Mouse (Mus musculus) forebrain, postnatal 0 days (tissue): ENCODE data around the gene Sspo. TPM values are rescaled to one million over a fixed set of nuclear protein-coding genes. Genes with fewer than 3 reads are reported as not detected.

Experiments
- ATAC-seq: fragments of 200-750 bp; cut with Nextera tagmentation; 2 replicates; pipeline ENCODE4 v1.8.0; 2017; ENCODE audit warnings: mild to moderate bottlenecking, moderate library complexity
- DNase-seq: peaks from one replicate; pipeline ENCODE4 v3.0.0-alpha.2; 2015
- H3K27ac ChIP-seq: fragments of 300-500 bp; sonication (generic); 2 replicates; pipeline ENCODE4 v1.5.1; 2014; ENCODE audit warnings: low read depth, mild to moderate bottlenecking, antibody characterized with exemption, low read length, moderate library complexity, mixed read lengths
- H3K27me3 ChIP-seq: fragments of 300-500 bp; sonication (generic); 2 replicates; pipeline ENCODE4 v1.6.1; 2014; ENCODE audit warnings: mild to moderate bottlenecking, low read length, mixed read lengths; ENCODE audit not compliant: insufficient read depth
- H3K36me3 ChIP-seq: fragments of 300-500 bp; sonication (generic); 2 replicates; pipeline ENCODE4 v1.6.1; 2014; ENCODE audit warnings: mild to moderate bottlenecking, moderate library complexity; ENCODE audit not compliant: insufficient read depth
- H3K4me1 ChIP-seq: fragments of 300-500 bp; sonication (generic); 2 replicates; pipeline ENCODE4 v1.6.1; 2014; ENCODE audit warnings: antibody characterized with exemption; ENCODE audit not compliant: insufficient read depth
- H3K4me2 ChIP-seq: fragments of 300-500 bp; sonication (generic); 2 replicates; pipeline ENCODE4 v1.6.1; 2014; ENCODE audit warnings: low read depth, mild to moderate bottlenecking, moderate library complexity
- H3K4me3 ChIP-seq: fragments of 300-500 bp; sonication (generic); 2 replicates; pipeline ENCODE4 v1.5.1; 2014; ENCODE audit warnings: low read depth, low read length, mixed read lengths
- H3K9ac ChIP-seq: fragments of 300-500 bp; sonication (generic); 2 replicates; pipeline ENCODE4 v1.6.1; 2014; ENCODE audit warnings: mild to moderate bottlenecking
- H3K9me3 ChIP-seq: fragments of 300-500 bp; sonication (generic); 2 replicates; pipeline ENCODE4 v1.6.1; 2016; ENCODE audit warnings: low read length
- CTCF ChIP-seq: sonication (generic); IDR thresholded peaks from 2 replicates; pipeline ENCODE4 v1.5.1; 2016; ENCODE audit warnings: antibody characterized with exemption, control low read depth, low read depth
- WGBS: fragments of 180-500 bp; shearing (Covaris S2); extraction: QIAGEN DNeasy Blood & Tissue Kit; methylation state at CpG from one replicate; pipeline ENCODE4 v1.1.7; 2014; 5-methylcytosine and 5-hydroxymethylcytosine counted together
- polyA plus RNA-seq: library from polyadenylated mRNA; unstranded; fragments of >200 nt; fragmentation: Nextera tagmentation; extraction: Ambion mirVana; gene quantifications from 2 replicates; pipeline ENCODE4 v1.2.1, GENCODE M21; 2015
- total RNA-seq: library from RNA; depleted of rRNA; stranded (reverse); fragments of >200 nt; gene quantifications from 2 replicates; pipeline ENCODE4 v1.2.3, GENCODE M21; 2014; rRNA removed

Gene Sspo
- total RNA-seq, result 0.24 and 1.3 TPM in 2 replicates
- 0.08 and 0.27 TPM in 2 replicates for polyA plus RNA-seq

GRCm38 (mm10) chr6:48447929-48448328 lies at the start of gene Sspo:
TSS of gene Sspo (plus strand) at chr6:48448229.
- H3K27ac ChIP-seq, result no peak within 1 kb of the TSS
- no peak within 1 kb of the TSS for H3K4me2 ChIP-seq
- no peaks in the 10 kb centered on the region for H3K27me3 ChIP-seq
- H3K4me3 ChIP-seq, result no peak within 1 kb of the TSS
- no peaks in the 10 kb centered on the region for H3K9me3 ChIP-seq
- H3K4me1 ChIP-seq, result peaks cover 5% of the 10 kb centered on the region
- ATAC-seq (no peak), DNase-seq (no peak)
- TF ChIP-seq CTCF, result no peak
- WGBS, result 76% methylated on average over 1 of the region's 1 CpGs
- no peaks in the 10 kb centered on the region for H3K36me3 ChIP-seq
- H3K9ac ChIP-seq, result no peak within 1 kb of the TSS

DNA sequence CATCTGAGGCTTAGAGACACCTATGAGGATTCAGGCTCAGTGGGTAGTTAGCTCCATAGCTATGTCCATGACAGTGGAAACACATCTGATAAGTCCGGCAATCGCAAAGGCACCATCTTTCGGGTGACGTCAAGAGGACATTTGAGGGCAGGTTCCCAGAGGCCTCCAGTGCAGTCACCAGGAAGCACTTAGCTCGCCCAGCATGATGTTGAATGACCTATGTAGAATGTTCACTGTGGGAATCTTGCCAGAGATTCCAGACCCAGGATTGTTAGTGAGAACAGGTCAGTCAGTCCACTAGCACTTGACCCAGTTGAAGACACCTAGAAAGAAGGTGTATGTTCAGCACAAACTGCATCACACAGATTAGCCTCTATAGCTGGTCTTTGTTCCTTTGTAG lies 48.1 kb upstream of the Sspo start:
- no peak overlapping the region for H3K27ac ChIP-seq
- TF ChIP-seq CTCF, result no peak

DNA sequence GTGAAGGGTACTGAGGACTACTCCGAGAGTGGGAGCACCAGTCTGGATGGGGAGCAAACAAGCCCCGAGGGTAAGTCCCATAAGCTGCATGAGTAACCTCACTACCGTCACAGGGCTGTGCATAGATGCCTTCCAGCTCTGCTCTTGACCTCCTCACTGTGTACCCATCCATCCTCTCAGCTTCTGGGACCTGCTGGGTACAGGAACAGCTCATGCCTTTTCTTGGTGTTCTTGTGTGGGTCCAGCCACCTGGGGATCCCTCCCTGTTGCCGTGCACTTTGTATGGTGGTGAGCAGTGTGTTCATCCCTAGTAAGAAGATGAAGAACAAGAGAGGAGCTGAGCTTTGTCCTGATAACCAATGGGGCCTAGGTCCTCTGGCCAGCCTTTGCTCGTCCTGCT lies 44.0 kb upstream of the Sspo start:
- ATAC-seq (no peak), DNase-seq (no peak)
- 95% methylated on average over 5 of the region's 5 CpGs for WGBS
- no peaks in the 10 kb centered on the region for H3K27me3 ChIP-seq
- H3K4me3 ChIP-seq, result no peak overlapping the region
- no peaks in the 10 kb centered on the region for H3K9me3 ChIP-seq
- no peaks in the 10 kb centered on the region for H3K4me1 ChIP-seq
- H3K27ac ChIP-seq, result no peak overlapping the region
- no peak for TF ChIP-seq CTCF
- no peak overlapping the region for H3K9ac ChIP-seq
- no peak overlapping the region for H3K4me2 ChIP-seq
- peaks cover 54% of the 10 kb centered on the region for H3K36me3 ChIP-seq

More for the DNA sequence above, 48.1 kb upstream of the Sspo start:
- DNase-seq (no peak), ATAC-seq (no peak)
- Histone ChIP-seq H3K27me3 (no peaks in the 10 kb centered on the region), H3K36me3 (peaks cover 14% of the 10 kb centered on the region), H3K9ac (no peak overlapping the region), H3K9me3 (no peaks in the 10 kb centered on the region), H3K4me2 (no peak overlapping the region), H3K4me1 (peaks cover 15% of the 10 kb centered on the region), H3K4me3 (no peak overlapping the region)
- 95% methylated on average over 5 of the region's 5 CpGs for WGBS

GRCm38 (mm10) chr6:48409726-48410343 lies 38.2 kb upstream of the Sspo start:
- H3K9me3 ChIP-seq, result no peaks in the 10 kb centered on the region
- 97% methylated on average over 4 of the region's 4 CpGs for WGBS
- H3K27ac ChIP-seq, result no peak overlapping the region
- no peak for ATAC-seq
- no peak overlapping the region for H3K4me3 ChIP-seq
- DNase-seq, result no peak
- H3K36me3 ChIP-seq, result peaks cover 99% of the 10 kb centered on the region
- TF ChIP-seq CTCF, result no peak
- no peak overlapping the region for H3K9ac ChIP-seq
- H3K4me1 ChIP-seq, result no peaks in the 10 kb centered on the region
- H3K27me3 ChIP-seq, result no peaks in the 10 kb centered on the region
- no peak overlapping the region for H3K4me2 ChIP-seq

DNA sequence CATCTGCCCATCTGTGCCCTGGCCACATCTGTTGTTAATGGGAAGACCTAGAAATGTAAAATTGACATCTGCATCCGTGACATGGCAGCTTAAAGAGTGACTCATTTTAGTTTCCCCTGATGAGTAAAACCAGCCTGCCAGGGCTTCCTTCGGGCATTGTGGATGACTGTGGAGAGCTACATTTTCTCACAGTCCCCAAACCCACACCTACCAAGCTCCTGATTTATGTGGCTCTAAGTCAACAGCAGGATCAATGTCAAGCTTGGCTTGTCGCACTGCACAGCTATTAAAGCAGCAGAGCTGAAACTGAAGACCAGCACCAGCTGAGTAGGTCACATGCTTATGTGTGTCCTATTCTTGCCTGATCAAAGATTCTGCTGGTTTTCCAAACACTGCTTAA lies 37.5 kb upstream of the Sspo start:
- H3K27me3 ChIP-seq, result no peaks in the 10 kb centered on the region
- no peak overlapping the region for H3K4me3 ChIP-seq
- 84% methylated on average over 3 of the region's 3 CpGs for WGBS
- DNase-seq (no peak), ATAC-seq (no peak)
- TF ChIP-seq CTCF, result no peak
- H3K9ac ChIP-seq, result no peak overlapping the region
- no peaks in the 10 kb centered on the region for H3K4me1 ChIP-seq
- H3K9me3 ChIP-seq, result no peaks in the 10 kb centered on the region
- no peak overlapping the region for H3K27ac ChIP-seq
- H3K36me3 ChIP-seq, result peaks cover 99% of the 10 kb centered on the region
- H3K4me2 ChIP-seq, result no peak overlapping the region

- Histone ChIP-seq H3K27ac (no peak overlapping the region), H3K36me3 (peaks cover 99% of the 10 kb centered on the region), H3K27me3 (no peaks in the 10 kb centered on the region), H3K4me3 (no peak overlapping the region), H3K4me2 (no peak overlapping the region), H3K9ac (no peak overlapping the region), H3K9me3 (no peaks in the 10 kb centered on the region), H3K4me1 (no peaks in the 10 kb centered on the region)
- TF ChIP-seq CTCF, result no peak
- ATAC-seq (no peak), DNase-seq (no peak)
- 95% methylated on average over 6 of the region's 6 CpGs for WGBS
These were observed 36.6 kb upstream of the Sspo start for GRCm38 (mm10) chr6:48411193-48412092.

- no peak for TF ChIP-seq CTCF
- no peak overlapping the region for H3K27ac ChIP-seq
- no peaks in the 10 kb centered on the region for H3K9me3 ChIP-seq
- no peak for ATAC-seq
- no peak for DNase-seq
- H3K27me3 ChIP-seq, result no peaks in the 10 kb centered on the region
- H3K36me3 ChIP-seq, result peaks cover 99% of the 10 kb centered on the region
- H3K4me2 ChIP-seq, result no peak overlapping the region
- no peak overlapping the region for H3K4me3 ChIP-seq
- H3K9ac ChIP-seq, result no peak overlapping the region
- 83% methylated on average over 4 of the region's 4 CpGs for WGBS
- H3K4me1 ChIP-seq, result no peaks in the 10 kb centered on the region
These were observed 35.9 kb upstream of the Sspo start for GRCm38 (mm10) chr6:48412147-48412546.
